Mouse (Mus musculus): ENCODE data around the gene Ap1b1. TPM values are rescaled to one million over a fixed set of nuclear protein-coding genes. Genes with fewer than 3 reads are reported as not detected.

Ap1b1 gene
- polyA plus RNA-seq, 1 experiment, result 27.7 TPM

DNA sequence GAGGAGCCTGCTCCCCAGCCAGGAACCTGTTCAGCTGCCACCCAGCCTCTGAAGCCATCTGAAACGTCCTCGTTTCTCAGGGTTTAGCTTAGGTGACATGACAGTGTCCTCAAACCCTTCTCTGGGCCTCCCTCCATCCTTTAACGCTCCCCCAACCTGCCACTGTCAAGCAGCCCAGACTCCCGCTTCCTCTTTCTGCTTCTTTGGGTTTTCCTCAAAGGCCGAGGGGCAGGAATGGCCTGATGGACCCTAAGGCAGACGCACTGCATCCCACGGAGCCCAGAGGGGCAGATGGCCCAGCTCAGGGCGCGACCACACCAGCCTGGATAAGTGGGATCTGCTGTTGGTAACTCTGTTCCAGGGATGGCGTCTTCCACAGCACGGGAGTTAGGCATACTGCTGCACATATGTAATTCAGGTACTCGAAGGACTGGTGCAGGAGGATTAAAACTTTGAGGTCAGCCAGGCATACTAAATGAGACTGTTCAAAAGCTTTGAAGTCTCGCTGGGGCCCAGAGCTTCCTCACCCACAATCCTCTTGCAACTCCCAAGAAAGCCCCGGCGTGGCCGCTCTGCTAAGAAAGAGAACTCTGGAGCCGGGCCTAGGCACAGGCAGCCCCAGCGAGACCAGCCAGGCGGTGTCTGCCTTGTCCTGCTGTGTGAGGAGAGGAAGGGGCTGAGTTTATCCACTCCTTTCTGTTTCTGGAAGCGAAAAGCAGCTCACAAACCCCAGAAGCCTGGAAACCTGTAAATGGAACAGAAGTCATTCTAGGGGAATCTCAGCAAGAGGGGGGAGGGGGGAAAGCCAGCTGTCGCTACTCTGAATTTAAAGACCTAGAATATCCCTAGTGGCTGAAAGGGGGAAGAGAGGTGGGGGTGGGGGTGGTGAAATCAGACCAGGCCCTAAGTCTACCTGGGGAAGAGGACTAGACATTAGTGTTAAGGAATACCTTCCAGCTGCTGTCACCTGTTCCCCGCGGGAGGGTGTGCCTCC, 69.6 kb downstream of the Ap1b1 start:
- Histone ChIP-seq H3K4me1 (ENCODE audit: control insufficient read depth, insufficient read depth, low read length) (peaks cover 39% of the 10 kb centered on the region), H3K4me3 (ENCODE audit: control insufficient read depth, low read depth, low read length) (no peak overlapping the region), H3K36me3 (ENCODE audit: control insufficient read depth, insufficient read depth, low read length) (no peaks in the 10 kb centered on the region), H3K27me3 (ENCODE audit: control insufficient read depth, insufficient read depth, low read length) (no peaks in the 10 kb centered on the region), H3K27ac (ENCODE audit: control insufficient read depth, insufficient read depth, low read depth, low read length) (no peak overlapping the region)
- TF ChIP-seq CTCF (IDR thresholded peaks at IDR 0.05; ENCODE audit: control insufficient read depth, insufficient read depth, insufficient replicate concordance, low read depth, low read length), result no peak
- TF ChIP-seq POLR2A (IDR thresholded peaks at IDR 0.05; ENCODE audit: control insufficient read depth, low read depth, low read length), result no peak

DNA sequence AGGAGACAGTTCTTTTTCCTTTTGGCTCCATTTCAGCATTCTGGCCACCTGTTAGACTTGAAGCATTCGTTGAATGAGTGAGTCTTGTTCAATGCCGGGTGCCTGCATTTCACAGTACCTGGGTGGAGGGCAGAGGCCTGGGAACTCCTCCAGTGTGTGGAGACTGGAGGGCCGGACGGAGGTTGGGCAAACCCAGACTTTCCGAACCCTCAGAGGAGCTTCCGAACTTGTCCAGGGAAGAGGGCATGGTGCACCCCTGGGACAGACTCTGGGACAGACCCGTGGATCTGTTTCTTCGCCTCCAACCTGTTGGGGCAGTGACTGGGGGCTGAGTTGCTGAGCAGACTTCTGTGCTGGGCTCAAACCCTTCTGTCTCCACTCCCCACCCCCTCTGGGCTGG, 70.4 kb downstream of the Ap1b1 start:
- Histone ChIP-seq H3K27me3 (ENCODE audit: control insufficient read depth, insufficient read depth, low read length) (no peaks in the 10 kb centered on the region), H3K4me1 (ENCODE audit: control insufficient read depth, insufficient read depth, low read length) (peaks cover 41% of the 10 kb centered on the region), H3K4me3 (ENCODE audit: control insufficient read depth, low read depth, low read length) (no peak overlapping the region), H3K27ac (ENCODE audit: control insufficient read depth, insufficient read depth, low read depth, low read length) (no peak overlapping the region), H3K36me3 (ENCODE audit: control insufficient read depth, insufficient read depth, low read length) (no peaks in the 10 kb centered on the region)
- TF ChIP-seq CTCF (IDR thresholded peaks at IDR 0.05; ENCODE audit: control insufficient read depth, insufficient read depth, insufficient replicate concordance, low read depth, low read length) (no peak), POLR2A (IDR thresholded peaks at IDR 0.05; ENCODE audit: control insufficient read depth, low read depth, low read length) (no peak)

DNA sequence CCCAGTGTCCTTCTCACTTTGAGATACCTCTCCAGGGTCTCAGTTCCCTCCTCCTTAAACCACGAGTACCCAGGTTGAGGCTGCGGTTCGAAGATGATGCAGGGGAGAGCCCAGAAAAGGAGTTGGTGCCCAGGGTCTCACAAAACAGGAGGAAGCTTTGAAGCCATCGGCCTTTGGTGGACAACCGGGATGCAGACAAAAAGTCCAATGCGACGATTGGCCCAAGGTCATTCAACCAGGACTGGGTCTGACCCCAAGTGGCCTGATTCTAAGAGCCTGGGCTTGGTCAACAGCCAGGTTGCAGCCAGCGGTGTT, 70.9 kb downstream of the Ap1b1 start:
- Histone ChIP-seq H3K36me3 (ENCODE audit: control insufficient read depth, insufficient read depth, low read length) (no peaks in the 10 kb centered on the region), H3K4me3 (ENCODE audit: control insufficient read depth, low read depth, low read length) (peak overlapping the region; percentile 75), H3K27me3 (ENCODE audit: control insufficient read depth, insufficient read depth, low read length) (no peaks in the 10 kb centered on the region), H3K4me1 (ENCODE audit: control insufficient read depth, insufficient read depth, low read length) (peaks cover 45% of the 10 kb centered on the region), H3K27ac (ENCODE audit: control insufficient read depth, insufficient read depth, low read depth, low read length) (no peak overlapping the region)
- TF ChIP-seq CTCF (IDR thresholded peaks at IDR 0.05; ENCODE audit: control insufficient read depth, insufficient read depth, insufficient replicate concordance, low read depth, low read length) (no peak), POLR2A (IDR thresholded peaks at IDR 0.05; ENCODE audit: control insufficient read depth, low read depth, low read length) (no peak)

DNA sequence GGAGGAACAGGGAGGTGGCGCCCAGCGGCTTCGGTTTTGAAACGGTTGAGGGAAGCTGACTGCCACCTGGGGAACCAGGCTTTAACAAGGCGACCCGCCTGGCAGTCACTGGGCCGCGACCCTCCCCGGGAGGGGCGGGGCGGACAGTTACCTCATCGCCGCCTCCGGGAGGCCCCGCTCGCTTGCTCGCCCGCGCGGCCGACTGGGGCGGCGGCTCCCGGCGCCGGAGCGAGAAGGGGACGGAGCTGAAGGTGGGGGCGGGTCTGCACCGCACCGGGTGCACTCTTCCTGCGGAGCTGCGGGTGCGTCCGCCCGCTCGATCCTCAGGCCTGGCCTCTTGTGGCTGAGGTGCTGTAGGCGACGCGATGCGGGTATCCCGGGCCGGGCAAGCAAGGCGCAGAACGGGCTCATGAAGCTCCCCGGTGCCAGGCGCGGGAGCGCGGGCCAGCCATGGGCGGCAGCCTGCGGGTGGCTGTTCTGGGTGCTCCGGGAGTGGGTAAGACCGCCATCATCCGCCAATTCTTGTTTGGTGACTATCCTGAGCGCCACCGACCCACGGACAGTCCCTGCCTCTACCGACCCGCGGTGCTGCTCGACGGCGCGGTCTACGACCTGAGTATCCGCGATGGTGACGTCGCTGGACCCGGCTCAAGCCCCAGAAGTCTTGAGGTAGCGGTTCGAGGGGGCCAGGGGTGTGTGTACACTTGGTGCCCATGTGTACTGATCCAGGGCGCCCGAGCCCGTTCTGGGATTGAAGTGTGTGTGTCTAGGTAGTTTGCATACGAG, 71.4 kb downstream of the Ap1b1 start, which contains the start of gene Rasl10a:
TSS of gene Rasl10a (plus strand) at position 273 of the 786 bp plus-strand sequence.
- Histone ChIP-seq H3K4me3 (ENCODE audit: control insufficient read depth, low read depth, low read length) (peak within 1 kb of the TSS; percentile 75), H3K36me3 (ENCODE audit: control insufficient read depth, insufficient read depth, low read length) (no peaks in the 10 kb centered on the region), H3K4me1 (ENCODE audit: control insufficient read depth, insufficient read depth, low read length) (peaks cover 51% of the 10 kb centered on the region), H3K27ac (ENCODE audit: control insufficient read depth, insufficient read depth, low read depth, low read length) (peak within 1 kb of the TSS; percentile 10; the same call in 1 of the 2 replicates), H3K27me3 (ENCODE audit: control insufficient read depth, insufficient read depth, low read length) (no peaks in the 10 kb centered on the region)
- TF ChIP-seq CTCF (IDR thresholded peaks at IDR 0.05; ENCODE audit: control insufficient read depth, insufficient read depth, insufficient replicate concordance, low read depth, low read length), result no peak
- TF ChIP-seq POLR2A (IDR thresholded peaks at IDR 0.05; ENCODE audit: control insufficient read depth, low read depth, low read length), result 0 out of 2 replicates have a peak, but pooled peaks have one; percentile 37

DNA sequence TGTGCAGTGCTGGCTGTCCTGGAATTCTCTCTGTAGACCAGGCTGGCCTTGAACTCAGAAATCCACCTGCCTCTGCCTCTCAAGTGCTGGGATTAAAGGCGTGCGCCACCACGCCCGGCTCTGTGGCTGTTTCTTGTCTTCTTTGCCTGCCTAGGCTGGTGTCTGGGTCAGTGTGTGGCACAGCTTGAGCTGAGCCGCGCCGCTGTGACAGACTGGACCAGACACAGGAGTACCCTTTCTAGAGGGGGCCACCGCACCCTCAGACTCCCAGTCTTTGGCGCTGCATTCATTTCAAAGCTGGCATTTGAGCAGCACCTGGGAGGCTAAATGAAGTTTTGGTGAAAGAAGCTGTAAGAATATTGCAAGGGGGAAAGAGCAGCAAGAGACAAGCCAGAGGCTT, 72.2 kb downstream of the Ap1b1 start:
- Histone ChIP-seq H3K36me3 (ENCODE audit: control insufficient read depth, insufficient read depth, low read length) (no peaks in the 10 kb centered on the region), H3K27ac (ENCODE audit: control insufficient read depth, insufficient read depth, low read depth, low read length) (no peak overlapping the region), H3K27me3 (ENCODE audit: control insufficient read depth, insufficient read depth, low read length) (no peaks in the 10 kb centered on the region), H3K4me3 (ENCODE audit: control insufficient read depth, low read depth, low read length) (peak overlapping the region; percentile 37), H3K4me1 (ENCODE audit: control insufficient read depth, insufficient read depth, low read length) (peaks cover 54% of the 10 kb centered on the region)
- TF ChIP-seq POLR2A (IDR thresholded peaks at IDR 0.05; ENCODE audit: control insufficient read depth, low read depth, low read length), result no peak
- TF ChIP-seq CTCF (IDR thresholded peaks at IDR 0.05; ENCODE audit: control insufficient read depth, insufficient read depth, insufficient replicate concordance, low read depth, low read length), result no peak

DNA sequence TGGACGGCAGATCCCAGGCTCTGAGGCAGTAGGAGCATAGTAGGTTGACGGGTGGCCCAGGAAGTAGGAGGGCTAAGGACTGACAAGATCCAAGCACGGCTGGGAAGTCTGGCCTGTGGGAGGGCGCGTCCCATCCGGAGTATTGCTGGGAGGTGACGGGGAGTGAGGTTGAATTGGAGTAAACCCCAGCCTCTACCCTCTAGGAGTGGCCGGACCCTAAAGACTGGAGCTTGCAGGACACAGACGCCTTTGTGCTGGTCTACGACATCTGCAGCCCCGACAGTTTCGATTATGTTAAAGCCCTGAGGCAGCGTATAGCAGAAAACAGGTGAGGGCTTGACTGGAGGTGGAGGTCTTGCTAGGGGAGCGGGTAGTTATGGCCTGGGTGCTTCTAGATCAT, 72.6 kb downstream of the Ap1b1 start:
- Histone ChIP-seq H3K4me1 (ENCODE audit: control insufficient read depth, insufficient read depth, low read length) (peaks cover 56% of the 10 kb centered on the region), H3K27ac (ENCODE audit: control insufficient read depth, insufficient read depth, low read depth, low read length) (no peak overlapping the region), H3K4me3 (ENCODE audit: control insufficient read depth, low read depth, low read length) (peak overlapping the region; percentile 37), H3K27me3 (ENCODE audit: control insufficient read depth, insufficient read depth, low read length) (no peaks in the 10 kb centered on the region), H3K36me3 (ENCODE audit: control insufficient read depth, insufficient read depth, low read length) (no peaks in the 10 kb centered on the region)
- TF ChIP-seq POLR2A (IDR thresholded peaks at IDR 0.05; ENCODE audit: control insufficient read depth, low read depth, low read length) (peak; percentile 53), CTCF (IDR thresholded peaks at IDR 0.05; ENCODE audit: control insufficient read depth, insufficient read depth, insufficient replicate concordance, low read depth, low read length) (0 out of 2 replicates have a peak, but pooled peaks have one; percentile 14)

DNA sequence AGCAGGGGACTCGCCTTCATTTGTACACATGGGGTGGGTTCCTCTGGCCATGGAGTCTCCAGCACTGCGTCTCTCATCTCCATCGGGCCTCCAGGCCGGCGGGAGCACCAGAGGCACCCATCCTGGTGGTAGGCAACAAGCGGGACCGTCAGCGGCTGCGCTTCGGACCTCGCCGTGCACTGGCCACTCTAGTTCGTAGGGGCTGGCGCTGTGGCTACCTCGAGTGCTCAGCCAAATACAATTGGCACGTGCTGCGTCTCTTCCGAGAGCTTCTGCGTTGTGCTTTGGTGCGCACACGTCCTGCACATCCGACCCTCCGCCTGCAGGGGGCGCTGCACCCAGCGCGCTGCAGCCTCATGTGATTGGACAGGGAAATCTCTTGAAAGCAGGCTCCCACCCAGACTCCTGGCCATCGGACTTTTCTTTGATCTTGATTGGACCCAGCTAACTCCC, 73.1 kb downstream of the Ap1b1 start:
- Histone ChIP-seq H3K4me3 (ENCODE audit: control insufficient read depth, low read depth, low read length) (peak overlapping the region; percentile 37), H3K27ac (ENCODE audit: control insufficient read depth, insufficient read depth, low read depth, low read length) (no peak overlapping the region), H3K4me1 (ENCODE audit: control insufficient read depth, insufficient read depth, low read length) (peaks cover 59% of the 10 kb centered on the region), H3K36me3 (ENCODE audit: control insufficient read depth, insufficient read depth, low read length) (no peaks in the 10 kb centered on the region), H3K27me3 (ENCODE audit: control insufficient read depth, insufficient read depth, low read length) (no peaks in the 10 kb centered on the region)
- TF ChIP-seq POLR2A (IDR thresholded peaks at IDR 0.05; ENCODE audit: control insufficient read depth, low read depth, low read length) (peak; percentile 49), CTCF (IDR thresholded peaks at IDR 0.05; ENCODE audit: control insufficient read depth, insufficient read depth, insufficient replicate concordance, low read depth, low read length) (peak; percentile 98)

Measured in testis, adult 2 months (tissue).